Mouse (Mus musculus) kidney, embryonic 15.5 days (tissue): ENCODE measurements around the gene Akt1s1. TPM values are rescaled to one million over a fixed set of nuclear protein-coding genes. Genes with fewer than 3 reads are reported as not detected.
A peak's percentile ranks its signal among the peaks of the same experiment; 100 is the strongest.

Experiments
- ATAC-seq: fragments of 200-750 bp; cut with Nextera tagmentation; replicated peaks from 2 replicates; pipeline ENCODE4 v1.8.0; 2017; ENCODE audit warnings: moderate TSS enrichment; ENCODE audit not compliant: low FRiP score
- H3K27ac ChIP-seq: fragments of 300-500 bp; sonication (generic); 2 replicates; pipeline ENCODE4 v1.5.1; 2015; ENCODE audit warnings: mild to moderate bottlenecking, inconsistent platforms
- H3K27me3 ChIP-seq: fragments of 300-500 bp; sonication (generic); 2 replicates; pipeline ENCODE4 v1.6.1; 2015; ENCODE audit warnings: inconsistent platforms
- H3K36me3 ChIP-seq: fragments of 300-500 bp; sonication (generic); 2 replicates; pipeline ENCODE4 v1.6.1; 2015; ENCODE audit warnings: inconsistent platforms
- H3K4me1 ChIP-seq: fragments of 300-500 bp; sonication (generic); 2 replicates; pipeline ENCODE4 v1.6.1; 2015; ENCODE audit warnings: inconsistent platforms
- H3K4me2 ChIP-seq: fragments of 300-500 bp; sonication (generic); 2 replicates; pipeline ENCODE4 v1.6.1; 2015; ENCODE audit warnings: moderate library complexity, mild to moderate bottlenecking, inconsistent platforms
- H3K4me3 ChIP-seq: fragments of 300-500 bp; sonication (generic); replicated peaks from 2 replicates; pipeline ENCODE4 v1.5.1; 2015; ENCODE audit warnings: mild to moderate bottlenecking, inconsistent platforms
- H3K9ac ChIP-seq: fragments of 300-500 bp; sonication (generic); 2 replicates; pipeline ENCODE4 v1.6.1; 2015; ENCODE audit warnings: mild to moderate bottlenecking, inconsistent platforms
- H3K9me3 ChIP-seq: fragments of 300-500 bp; sonication (generic); replicated peaks from 2 replicates; pipeline ENCODE4 v1.6.1; 2016; ENCODE audit warnings: inconsistent platforms
- WGBS: fragments of 180-500 bp; shearing (Covaris S2); methylation state at CpG from one replicate; pipeline ENCODE4 v1.1.7; 2015; ENCODE audit warnings: mixed read lengths; 5-methylcytosine and 5-hydroxymethylcytosine counted together
- polyA plus RNA-seq: library from polyadenylated mRNA; unstranded; fragments of >200 nt; fragmentation: Nextera tagmentation; extraction: Ambion mirVana; gene quantifications from 2 replicates; pipeline ENCODE4 v1.2.1, GENCODE M21; 2015

Akt1s1 gene
- polyA plus RNA-seq, 1 experiment from 2014 or later: 118 TPM

GRCm38 (mm10) chr7:44816470-44817021 lies 32.2 kb upstream of the Akt1s1 start, which contains the start of gene Atf5:
TSS of gene Atf5 (minus strand) at chr7:44816658.
- H3K9ac ChIP-seq: peak within 1 kb of the TSS; percentile 90
- peak within 1 kb of the TSS; percentile 86 for H3K4me3 ChIP-seq
- H3K9me3 ChIP-seq: no peaks in the 10 kb centered on the region
- peak; percentile 40 for ATAC-seq
- peak within 1 kb of the TSS; percentile 98 for H3K27ac ChIP-seq
- no peaks in the 10 kb centered on the region for H3K27me3 ChIP-seq
- under 1% methylated on average over 54 of the region's 57 CpGs for WGBS
- H3K4me1 ChIP-seq: peaks cover 54% of the 10 kb centered on the region
- peak within 1 kb of the TSS; percentile 77 for H3K4me2 ChIP-seq
- peaks cover 21% of the 10 kb centered on the region for H3K36me3 ChIP-seq

GRCm38 (mm10) chr7:44817441-44817840 lies 31.4 kb upstream of the Akt1s1 start:
- ATAC-seq: no peak
- H3K4me3 ChIP-seq: peak overlapping the region; percentile 86
- peaks cover 16% of the 10 kb centered on the region for H3K36me3 ChIP-seq
- H3K27ac ChIP-seq: peak overlapping the region; percentile 98
- H3K9ac ChIP-seq: peak overlapping the region; percentile 90
- peaks cover 56% of the 10 kb centered on the region for H3K4me1 ChIP-seq
- H3K9me3 ChIP-seq: no peaks in the 10 kb centered on the region
- H3K27me3 ChIP-seq: no peaks in the 10 kb centered on the region
- WGBS: 24% methylated on average over 3 of the region's 3 CpGs
- H3K4me2 ChIP-seq: peak overlapping the region; percentile 77

GRCm38 (mm10) chr7:44818164-44818563 lies 30.6 kb upstream of the Akt1s1 start:
- H3K9me3 ChIP-seq: no peaks in the 10 kb centered on the region
- no peak for ATAC-seq
- 36% methylated on average over 2 of the region's 2 CpGs for WGBS
- peak overlapping the region; percentile 90 for H3K9ac ChIP-seq
- H3K36me3 ChIP-seq: peaks cover 14% of the 10 kb centered on the region
- peaks cover 61% of the 10 kb centered on the region for H3K4me1 ChIP-seq
- peak overlapping the region; percentile 98; the same call in 1 of the 2 replicates for H3K27ac ChIP-seq
- peak overlapping the region; percentile 77 for H3K4me2 ChIP-seq
- no peaks in the 10 kb centered on the region for H3K27me3 ChIP-seq
- H3K4me3 ChIP-seq: peak overlapping the region; percentile 86

- peaks cover 67% of the 10 kb centered on the region for H3K4me1 ChIP-seq
- H3K27ac ChIP-seq: peak overlapping the region; percentile 32; the same call in 1 of the 2 replicates
- H3K9ac ChIP-seq: peak overlapping the region; percentile 37
- ATAC-seq: no peak
- H3K36me3 ChIP-seq: peaks cover 9% of the 10 kb centered on the region
- WGBS: 41% methylated on average over 6 of the region's 6 CpGs
- no peaks in the 10 kb centered on the region for H3K27me3 ChIP-seq
- H3K4me2 ChIP-seq: peak overlapping the region; percentile 77
- H3K9me3 ChIP-seq: no peaks in the 10 kb centered on the region
- H3K4me3 ChIP-seq: peak overlapping the region; percentile 86
Measured at GRCm38 (mm10) chr7:44818751-44819235, 30.0 kb upstream of the Akt1s1 start.

GRCm38 (mm10) chr7:44819391-44819790 lies 29.4 kb upstream of the Akt1s1 start:
- Histone ChIP-seq H3K9me3 (no peaks in the 10 kb centered on the region), H3K27ac (0 out of 2 replicates have a peak overlapping the region, but pooled peaks have one; percentile 32), H3K9ac (peak overlapping the region; percentile 37; the same call in 1 of the 2 replicates), H3K4me2 (peak overlapping the region; percentile 77), H3K36me3 (peaks cover 4% of the 10 kb centered on the region), H3K4me1 (peaks cover 69% of the 10 kb centered on the region), H3K27me3 (no peaks in the 10 kb centered on the region), H3K4me3 (peak overlapping the region; percentile 86; the same call in 1 of the 2 replicates)
- ATAC-seq: no peak
- WGBS: 88% methylated on average over 2 of the region's 2 CpGs

GRCm38 (mm10) chr7:44819863-44820262 lies 28.9 kb upstream of the Akt1s1 start:
- H3K27me3 ChIP-seq: no peaks in the 10 kb centered on the region
- H3K9ac ChIP-seq: peak overlapping the region; percentile 9; the same call in 1 of the 2 replicates
- no peak overlapping the region for H3K27ac ChIP-seq
- WGBS: 59% methylated on average over 5 of the region's 5 CpGs
- H3K4me1 ChIP-seq: peaks cover 69% of the 10 kb centered on the region
- ATAC-seq: no peak
- H3K4me2 ChIP-seq: peak overlapping the region; percentile 77
- H3K9me3 ChIP-seq: no peaks in the 10 kb centered on the region
- peaks cover 4% of the 10 kb centered on the region; the same call in 1 of the 2 replicates for H3K36me3 ChIP-seq
- H3K4me3 ChIP-seq: no peak overlapping the region

- no peak overlapping the region for H3K4me2 ChIP-seq
- H3K9me3 ChIP-seq: no peaks in the 10 kb centered on the region
- no peaks in the 10 kb centered on the region for H3K27me3 ChIP-seq
- H3K36me3 ChIP-seq: peaks cover 6% of the 10 kb centered on the region; the same call in 1 of the 2 replicates
- no peak overlapping the region for H3K4me3 ChIP-seq
- peaks cover 64% of the 10 kb centered on the region for H3K4me1 ChIP-seq
- WGBS: 83% methylated on average over 3 of the region's 3 CpGs
- no peak overlapping the region for H3K27ac ChIP-seq
- ATAC-seq: no peak
- H3K9ac ChIP-seq: no peak overlapping the region
Measured at GRCm38 (mm10) chr7:44820525-44820924, 28.3 kb upstream of the Akt1s1 start.

- Histone ChIP-seq H3K9me3 (no peaks in the 10 kb centered on the region), H3K9ac (no peak overlapping the region), H3K27me3 (no peaks in the 10 kb centered on the region), H3K27ac (no peak overlapping the region), H3K36me3 (peaks cover 10% of the 10 kb centered on the region; the same call in 1 of the 2 replicates), H3K4me3 (no peak overlapping the region), H3K4me2 (no peak overlapping the region), H3K4me1 (peaks cover 64% of the 10 kb centered on the region)
- 78% methylated on average over 7 of the region's 7 CpGs for WGBS
- ATAC-seq: no peak
Measured at GRCm38 (mm10) chr7:44821666-44822448, 26.9 kb upstream of the Akt1s1 start.

GRCm38 (mm10) chr7:44823409-44823808 lies 25.4 kb upstream of the Akt1s1 start:
- H3K9ac ChIP-seq: no peak overlapping the region
- H3K27me3 ChIP-seq: no peaks in the 10 kb centered on the region
- H3K4me1 ChIP-seq: peaks cover 52% of the 10 kb centered on the region
- no peak for ATAC-seq
- H3K9me3 ChIP-seq: no peaks in the 10 kb centered on the region
- no peak overlapping the region for H3K27ac ChIP-seq
- no peak overlapping the region for H3K4me2 ChIP-seq
- H3K36me3 ChIP-seq: peaks cover 20% of the 10 kb centered on the region
- no peak overlapping the region for H3K4me3 ChIP-seq
- WGBS: 46% methylated on average over 7 of the region's 7 CpGs

GRCm38 (mm10) chr7:44824872-44825271 lies 23.9 kb upstream of the Akt1s1 start:
- 0 out of 2 replicates have a peak, but pooled peaks have one; percentile 35 for ATAC-seq
- WGBS: 14% methylated on average over 3 of the region's 3 CpGs

GRCm38 (mm10) chr7:44826771-44827170 lies 22.0 kb upstream of the Akt1s1 start:
- H3K4me3 ChIP-seq: no peak overlapping the region
- ATAC-seq: no peak
- H3K4me1 ChIP-seq: peaks cover 20% of the 10 kb centered on the region
- no peaks in the 10 kb centered on the region for H3K27me3 ChIP-seq
- H3K9me3 ChIP-seq: no peaks in the 10 kb centered on the region
- peaks cover 54% of the 10 kb centered on the region for H3K36me3 ChIP-seq
- WGBS: 70% methylated on average over 3 of the region's 3 CpGs
- H3K4me2 ChIP-seq: no peak overlapping the region
- no peak overlapping the region for H3K9ac ChIP-seq
- no peak overlapping the region for H3K27ac ChIP-seq

More at GRCm38 (mm10) chr7:44824872-44825271, 23.9 kb upstream of the Akt1s1 start:
- peaks cover 37% of the 10 kb centered on the region for H3K4me1 ChIP-seq
- no peaks in the 10 kb centered on the region for H3K27me3 ChIP-seq
- H3K9me3 ChIP-seq: no peaks in the 10 kb centered on the region
- H3K4me2 ChIP-seq: no peak overlapping the region
- no peak overlapping the region for H3K9ac ChIP-seq
- H3K27ac ChIP-seq: no peak overlapping the region
- H3K4me3 ChIP-seq: no peak overlapping the region
- peaks cover 35% of the 10 kb centered on the region for H3K36me3 ChIP-seq

GRCm38 (mm10) chr7:44828706-44829105 lies 20.1 kb upstream of the Akt1s1 start:
- WGBS: 96% methylated on average over 5 of the region's 5 CpGs
- Histone ChIP-seq H3K9ac (no peak overlapping the region), H3K9me3 (no peaks in the 10 kb centered on the region), H3K27me3 (no peaks in the 10 kb centered on the region), H3K27ac (no peak overlapping the region), H3K4me3 (no peak overlapping the region), H3K36me3 (peaks cover 57% of the 10 kb centered on the region), H3K4me2 (no peak overlapping the region), H3K4me1 (peaks cover 9% of the 10 kb centered on the region)
- ATAC-seq: no peak
